Mouse (Mus musculus) stomach, postnatal 0 days (tissue): ENCODE measurements around the gene Kcnk7. TPM values are rescaled to one million over a fixed set of nuclear protein-coding genes. Genes with fewer than 3 reads are reported as not detected.

Experiments
- ATAC-seq: fragments of 200-750 bp; cut with Nextera tagmentation; 2 replicates; pipeline ENCODE4 v1.8.0; 2017; ENCODE audit not compliant: low FRiP score, low TSS enrichment
- DNase-seq: peaks from one replicate; pipeline ENCODE4 v3.0.0-alpha.2; 2016; ENCODE audit warnings: low spot score
- H3K27ac ChIP-seq: fragments of 300-500 bp; sonication (generic); replicated peaks from 2 replicates; pipeline ENCODE4 v1.5.1; 2014; ENCODE audit warnings: mild to moderate bottlenecking, control low read depth
- H3K27me3 ChIP-seq: fragments of 300-500 bp; sonication (generic); 2 replicates; pipeline ENCODE4 v1.6.1; 2014; ENCODE audit warnings: low read length; ENCODE audit not compliant: control insufficient read depth, insufficient read depth
- H3K36me3 ChIP-seq: fragments of 300-500 bp; sonication (generic); 2 replicates; pipeline ENCODE4 v1.6.1; 2014; ENCODE audit warnings: low read length, mixed read lengths; ENCODE audit not compliant: control insufficient read depth, insufficient read depth
- H3K4me1 ChIP-seq: fragments of 300-500 bp; sonication (generic); replicated peaks from 2 replicates; pipeline ENCODE4 v1.6.1; 2014; ENCODE audit warnings: antibody characterized with exemption; ENCODE audit not compliant: control insufficient read depth, insufficient read depth
- H3K4me2 ChIP-seq: fragments of 300-500 bp; sonication (generic); replicated peaks from 2 replicates; pipeline ENCODE4 v1.6.1; 2014; ENCODE audit warnings: low read depth, mild to moderate bottlenecking, control low read depth, moderate library complexity
- H3K4me3 ChIP-seq: fragments of 300-500 bp; sonication (generic); 2 replicates; pipeline ENCODE4 v1.5.1; 2014; ENCODE audit warnings: low read depth, low read length, control low read depth
- H3K9ac ChIP-seq: fragments of 300-500 bp; sonication (generic); 2 replicates; pipeline ENCODE4 v1.6.1; 2014; ENCODE audit warnings: mild to moderate bottlenecking, low read length, control low read depth, mixed read lengths
- H3K9me3 ChIP-seq: fragments of 300-500 bp; sonication (generic); 2 replicates; pipeline ENCODE4 v1.6.1; 2016; ENCODE audit warnings: low read length; ENCODE audit not compliant: control insufficient read depth
- CTCF ChIP-seq: IDR thresholded peaks from 2 replicates; pipeline ENCODE4 v1.5.1; 2016; ENCODE audit warnings: antibody characterized with exemption, low read depth, mild to moderate bottlenecking, moderate library complexity
- EP300 ChIP-seq: optimal IDR thresholded peaks from 2 replicates; pipeline ENCODE3; 2016; ENCODE audit warnings: antibody characterized with exemption
- WGBS: fragments of 180-500 bp; shearing (Covaris S2); extraction: QIAGEN DNeasy Blood & Tissue Kit; methylation state at CpG from one replicate; pipeline ENCODE4 v1.1.7; 2014; 5-methylcytosine and 5-hydroxymethylcytosine counted together
- polyA plus RNA-seq: library from polyadenylated mRNA; unstranded; fragments of >200 nt; fragmentation: Nextera tagmentation; extraction: Ambion mirVana; gene quantifications from 2 replicates; pipeline ENCODE4 v1.2.1, GENCODE M21; 2015

Gene Kcnk7
- 8.4 and 9.5 TPM in 2 replicates for polyA plus RNA-seq

DNA sequence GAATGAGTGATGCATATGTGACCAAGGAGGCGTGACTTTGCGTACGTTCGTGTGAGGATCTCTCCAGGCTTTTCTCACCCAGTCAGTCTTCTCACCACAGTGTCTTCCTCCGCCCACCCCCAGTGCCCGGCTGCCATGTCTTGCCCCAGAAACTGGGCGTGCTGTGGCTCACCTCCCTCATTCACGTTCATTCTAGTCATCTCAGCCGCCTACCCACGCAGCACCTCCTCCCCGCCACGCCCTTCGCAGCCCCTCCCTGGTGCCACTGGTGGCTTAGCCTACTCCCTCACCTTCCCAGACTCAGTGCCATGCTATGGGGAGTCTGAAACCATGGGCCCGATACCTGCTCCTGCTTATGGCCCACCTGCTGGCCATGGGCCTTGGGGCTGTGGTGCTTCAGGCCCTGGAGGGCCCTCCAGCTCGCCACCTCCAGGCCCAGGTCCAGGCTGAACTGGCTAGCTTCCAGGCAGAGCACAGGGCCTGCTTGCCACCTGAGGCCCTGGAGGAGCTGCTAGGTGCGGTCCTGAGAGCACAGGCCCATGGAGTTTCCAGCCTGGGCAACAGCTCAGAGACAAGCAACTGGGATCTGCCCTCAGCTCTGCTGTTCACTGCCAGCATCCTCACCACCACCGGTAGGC is at the start of gene Kcnk7:
Gene Kcnk7 (plus strand): TSS at position 205 of the 638 bp plus-strand sequence.
- 57% methylated on average over 17 of the region's 17 CpGs for WGBS
- H3K4me3 ChIP-seq = no peak within 1 kb of the TSS
- peak within 1 kb of the TSS; percentile 94 for H3K27ac ChIP-seq
- DNase-seq = peak; percentile 68
- no peaks in the 10 kb centered on the region for H3K27me3 ChIP-seq
- TF ChIP-seq CTCF (no peak), EP300 (no peak)
- H3K9ac ChIP-seq = peak within 1 kb of the TSS; percentile 47
- peak within 1 kb of the TSS; percentile 35 for H3K4me2 ChIP-seq
- no peaks in the 10 kb centered on the region for H3K9me3 ChIP-seq
- peaks cover 11% of the 10 kb centered on the region for H3K4me1 ChIP-seq
- ATAC-seq = peak; percentile 40
- peaks cover 29% of the 10 kb centered on the region for H3K36me3 ChIP-seq

DNA sequence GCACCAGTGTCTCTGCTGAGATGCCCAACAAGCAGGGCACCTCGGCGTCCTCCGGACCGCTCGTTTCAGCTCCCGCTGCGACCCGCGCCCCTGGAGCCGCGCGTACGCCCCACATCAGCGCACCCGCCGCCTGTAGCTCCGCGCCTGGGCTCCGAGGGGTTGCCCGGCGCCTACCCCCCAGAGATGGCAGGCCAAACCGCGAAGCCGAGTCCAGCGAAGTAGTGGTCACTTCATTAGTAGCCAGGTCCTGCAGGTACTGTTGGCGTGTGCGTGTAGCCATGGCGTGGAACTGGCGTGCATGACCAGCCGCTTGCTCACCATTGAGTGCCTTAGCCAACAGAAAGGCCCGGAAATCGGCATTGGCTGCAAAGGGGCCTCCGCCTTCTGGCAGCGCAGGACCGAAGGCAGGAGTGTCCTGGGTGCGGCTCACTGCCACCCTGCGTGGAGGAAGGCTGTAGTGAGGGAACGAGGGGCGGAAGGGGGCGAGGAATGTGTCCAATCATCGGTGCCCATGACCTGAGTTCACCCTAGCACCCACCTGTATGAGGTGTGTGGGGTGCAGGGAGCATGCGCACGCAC is 49.4 kb upstream of the Kcnk7 start:
- DNase-seq (peak; percentile 56), ATAC-seq (peak; percentile 27; the same call in 1 of the 2 replicates)
- Histone ChIP-seq H3K36me3 (peaks cover 8% of the 10 kb centered on the region; the same call in 1 of the 2 replicates), H3K4me1 (no peaks in the 10 kb centered on the region), H3K4me3 (peak overlapping the region; percentile 26), H3K4me2 (peak overlapping the region; percentile 56), H3K9me3 (no peaks in the 10 kb centered on the region), H3K9ac (peak overlapping the region; percentile 18; the same call in 1 of the 2 replicates), H3K27ac (no peak overlapping the region), H3K27me3 (no peaks in the 10 kb centered on the region)
- WGBS = 36% methylated on average over 43 of the region's 43 CpGs
- no peak for TF ChIP-seq CTCF

DNA sequence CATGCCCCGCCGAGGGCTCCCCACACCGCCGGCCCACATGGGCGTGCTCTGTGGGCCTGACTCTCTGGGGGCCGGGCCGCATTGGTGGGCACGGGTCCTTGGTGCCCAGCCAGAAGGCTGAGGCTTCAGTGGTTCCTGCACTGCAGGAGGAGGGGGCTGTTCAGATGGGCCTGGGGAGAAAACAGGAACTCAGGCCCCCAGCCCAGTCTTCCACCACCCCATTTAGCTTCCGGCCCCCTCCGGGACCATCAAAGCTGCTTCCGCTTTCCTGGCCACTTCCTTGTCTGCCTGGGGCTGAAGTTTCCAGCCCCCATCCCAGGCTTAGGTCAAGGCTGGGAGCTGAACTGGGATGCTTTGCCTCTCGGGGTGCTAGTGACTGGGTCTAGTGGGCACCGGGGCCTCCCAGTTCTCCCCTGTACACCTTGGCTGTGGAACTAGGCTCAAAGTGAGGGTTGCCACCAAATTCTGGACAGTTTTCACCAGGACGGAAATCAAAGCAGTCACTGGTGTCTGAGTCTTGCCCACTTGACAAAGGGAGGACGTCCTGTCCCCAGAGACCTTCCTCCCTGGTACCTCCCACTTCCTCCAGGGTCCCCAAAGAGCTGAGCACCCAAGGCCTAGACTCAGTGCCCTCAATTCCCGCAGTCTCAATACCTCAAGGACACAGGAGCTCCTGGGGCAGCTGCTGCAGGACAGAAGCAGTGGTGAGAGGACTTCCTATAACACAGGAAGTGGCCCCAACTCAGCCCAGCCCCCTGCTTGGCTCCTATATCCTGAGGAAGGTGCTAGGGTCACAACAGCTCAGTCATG is 43.0 kb upstream of the Kcnk7 start:
- H3K9me3 ChIP-seq = no peaks in the 10 kb centered on the region
- ATAC-seq = no peak
- peak overlapping the region; percentile 31; the same call in 1 of the 2 replicates for H3K4me2 ChIP-seq
- H3K9ac ChIP-seq = no peak overlapping the region
- peaks cover 4% of the 10 kb centered on the region for H3K36me3 ChIP-seq
- H3K4me1 ChIP-seq = peaks cover 5% of the 10 kb centered on the region; the same call in 1 of the 2 replicates
- TF ChIP-seq EP300 = no peak
- TF ChIP-seq CTCF = no peak
- DNase-seq = no peak
- peak overlapping the region; percentile 4; the same call in 1 of the 2 replicates for H3K4me3 ChIP-seq
- peak overlapping the region; percentile 45; the same call in 1 of the 2 replicates for H3K27ac ChIP-seq
- no peaks in the 10 kb centered on the region for H3K27me3 ChIP-seq
- WGBS = 76% methylated on average over 16 of the region's 16 CpGs

DNA sequence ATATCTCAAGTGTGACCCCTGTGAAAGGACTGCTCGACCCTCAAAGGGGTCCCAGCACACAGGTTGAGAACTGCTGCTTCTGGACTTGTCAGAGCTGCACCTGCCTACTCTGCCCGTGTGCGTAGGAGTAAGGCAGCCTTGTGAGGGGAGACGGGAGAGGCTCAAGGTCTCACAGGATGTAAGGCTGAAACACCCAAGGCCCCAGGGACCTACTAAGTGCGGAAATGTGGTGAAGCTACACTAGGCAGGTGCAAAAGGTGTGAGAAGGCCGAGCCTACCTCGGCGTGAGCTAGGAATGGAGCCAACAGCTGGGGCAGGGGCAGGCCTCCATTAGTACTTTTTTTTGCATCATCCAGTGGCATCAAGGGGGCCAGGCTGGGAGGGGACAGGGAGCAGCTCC is 41.9 kb upstream of the Kcnk7 start:
- no peaks in the 10 kb centered on the region for H3K9me3 ChIP-seq
- 69% methylated on average over 8 of the region's 8 CpGs for WGBS
- H3K9ac ChIP-seq = peak overlapping the region; percentile 68; the same call in 1 of the 2 replicates
- ATAC-seq = no peak
- H3K27me3 ChIP-seq = no peaks in the 10 kb centered on the region
- H3K36me3 ChIP-seq = peaks cover 14% of the 10 kb centered on the region
- H3K4me2 ChIP-seq = peak overlapping the region; percentile 62
- peak overlapping the region; percentile 53 for H3K4me3 ChIP-seq
- TF ChIP-seq CTCF (no peak), EP300 (no peak)
- no peak for DNase-seq
- H3K27ac ChIP-seq = peak overlapping the region; percentile 87
- H3K4me1 ChIP-seq = peaks cover 5% of the 10 kb centered on the region; the same call in 1 of the 2 replicates

DNA sequence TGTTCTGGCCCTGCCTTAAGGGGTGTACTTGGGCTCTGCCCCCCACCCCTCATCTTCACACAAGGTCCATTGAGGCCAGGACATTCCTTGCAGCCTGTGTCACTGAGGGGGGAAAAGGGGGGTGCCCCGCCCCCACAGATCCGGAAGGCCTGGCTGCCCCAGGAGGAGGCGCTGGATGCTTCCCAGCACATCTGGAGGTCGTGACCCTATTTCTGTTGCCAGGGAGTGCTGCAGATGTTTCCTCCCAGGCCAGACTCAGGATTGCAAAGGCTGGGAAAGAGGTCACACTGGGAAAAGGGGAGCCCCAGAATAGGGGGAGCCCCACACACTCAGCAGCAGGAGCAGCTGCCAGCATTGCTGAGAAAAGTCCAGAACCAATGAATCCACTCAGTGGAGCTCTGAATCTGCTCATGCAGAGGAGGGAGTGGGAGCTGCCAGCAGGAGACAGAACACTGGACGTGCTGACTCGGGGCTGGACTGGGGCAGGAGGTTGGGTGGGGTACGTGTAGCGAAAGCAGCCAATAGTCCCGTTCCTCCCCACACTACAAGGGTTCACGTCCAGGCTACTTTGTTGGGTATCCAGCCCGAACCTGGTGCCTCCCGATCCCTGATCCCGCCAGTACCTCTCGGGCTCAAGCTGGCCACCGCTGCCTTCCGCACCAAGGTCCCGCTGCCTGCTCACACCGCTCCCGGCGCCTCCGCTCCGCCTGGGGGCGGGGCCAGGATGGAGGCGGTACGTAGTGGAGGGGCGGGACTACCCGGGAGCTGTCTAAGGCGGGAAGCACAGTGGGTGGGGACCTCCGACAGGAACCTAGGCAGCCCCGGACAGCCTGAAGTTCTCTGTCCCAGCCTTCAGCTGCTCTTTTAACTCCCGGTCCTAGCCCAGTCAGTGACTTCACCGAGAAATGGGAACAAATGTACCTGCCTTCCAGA is 40.9 kb upstream of the Kcnk7 start, which contains the start of gene Sipa1:
Gene Sipa1 (minus strand): TSS at position 727 of the 933 bp plus-strand sequence.
- H3K27ac ChIP-seq = peak within 1 kb of the TSS; percentile 87
- DNase-seq = peak; percentile 96
- peaks cover 5% of the 10 kb centered on the region; the same call in 1 of the 2 replicates for H3K4me1 ChIP-seq
- H3K36me3 ChIP-seq = peaks cover 14% of the 10 kb centered on the region
- peak; percentile 92 for ATAC-seq
- peak within 1 kb of the TSS; percentile 62 for H3K4me2 ChIP-seq
- peak; percentile 54 for TF ChIP-seq EP300
- TF ChIP-seq CTCF = peak; percentile 37; the same call in 1 of the 2 replicates
- peak within 1 kb of the TSS; percentile 68 for H3K9ac ChIP-seq
- no peaks in the 10 kb centered on the region for H3K9me3 ChIP-seq
- no peaks in the 10 kb centered on the region for H3K27me3 ChIP-seq
- H3K4me3 ChIP-seq = peak within 1 kb of the TSS; percentile 53
- 1% methylated on average over 30 of the region's 32 CpGs for WGBS
